Mouse (Mus musculus) CD8-positive naive resting alpha-beta T cell, adult 2 months (primary cell): ENCODE data around the gene Dlg1.
A peak's percentile ranks its signal among the peaks of the same experiment; 100 is the strongest.

Source experiments
- DNase-seq, 2 experiments: peaks; one replicate each; pipeline ENCODE4 v3.0.0; 2022; ENCODE audit warnings: low read depth in 2 of 2, low spot score in 2 of 2

The Dlg1 gene

GRCm38 (mm10) chr16:31663379-31664286, at the start of gene Dlg1:
Gene Dlg1 (plus strand): TSS chr16:31663443.
- peak; percentile 64 to 79 for DNase-seq

DNA sequence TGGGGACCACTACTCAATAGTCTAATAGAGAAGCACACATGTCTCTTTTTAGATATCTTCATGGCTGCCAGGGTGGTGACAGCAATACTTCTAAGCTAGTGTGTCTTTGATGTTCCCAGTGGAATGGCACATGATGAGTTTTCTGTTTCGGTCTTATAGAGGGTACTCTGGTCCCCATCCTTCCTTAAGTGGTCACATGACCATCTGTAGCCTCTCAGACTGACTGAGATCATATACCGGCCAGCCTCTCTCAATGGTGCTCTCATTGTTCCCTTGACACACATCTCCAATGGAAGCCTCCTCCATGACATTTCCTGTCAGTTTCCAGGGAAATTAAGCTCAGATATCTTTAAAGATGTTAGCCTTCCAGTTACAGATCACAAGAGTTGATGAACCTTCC, 46.9 kb upstream of the Dlg1 start:
- DNase-seq: no peak

DNA sequence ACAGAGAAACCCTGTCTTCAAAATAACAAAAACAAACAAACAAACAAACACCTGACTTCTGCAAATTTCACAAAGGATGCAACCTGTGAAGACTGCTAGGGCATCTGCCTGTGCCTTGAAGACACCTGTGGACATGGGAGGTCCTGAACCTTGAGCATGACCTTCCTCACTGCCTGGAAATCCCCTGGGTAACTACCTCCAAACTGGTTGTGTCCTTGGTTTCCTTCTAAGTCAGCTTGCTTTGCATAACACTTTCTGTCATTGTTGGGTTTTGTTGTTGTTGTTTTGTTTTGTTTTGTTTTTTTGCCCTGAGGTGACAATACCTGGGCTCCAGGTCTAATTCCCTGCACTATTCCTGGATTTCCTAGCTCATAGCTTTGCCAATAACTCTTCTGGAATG, 46.1 kb upstream of the Dlg1 start:
- DNase-seq: no peak

GRCm38 (mm10) chr16:31617823-31618371, 45.3 kb upstream of the Dlg1 start:
- DNase-seq: no peak

GRCm38 (mm10) chr16:31618671-31619070, 44.6 kb upstream of the Dlg1 start:
- no peak for DNase-seq

DNA sequence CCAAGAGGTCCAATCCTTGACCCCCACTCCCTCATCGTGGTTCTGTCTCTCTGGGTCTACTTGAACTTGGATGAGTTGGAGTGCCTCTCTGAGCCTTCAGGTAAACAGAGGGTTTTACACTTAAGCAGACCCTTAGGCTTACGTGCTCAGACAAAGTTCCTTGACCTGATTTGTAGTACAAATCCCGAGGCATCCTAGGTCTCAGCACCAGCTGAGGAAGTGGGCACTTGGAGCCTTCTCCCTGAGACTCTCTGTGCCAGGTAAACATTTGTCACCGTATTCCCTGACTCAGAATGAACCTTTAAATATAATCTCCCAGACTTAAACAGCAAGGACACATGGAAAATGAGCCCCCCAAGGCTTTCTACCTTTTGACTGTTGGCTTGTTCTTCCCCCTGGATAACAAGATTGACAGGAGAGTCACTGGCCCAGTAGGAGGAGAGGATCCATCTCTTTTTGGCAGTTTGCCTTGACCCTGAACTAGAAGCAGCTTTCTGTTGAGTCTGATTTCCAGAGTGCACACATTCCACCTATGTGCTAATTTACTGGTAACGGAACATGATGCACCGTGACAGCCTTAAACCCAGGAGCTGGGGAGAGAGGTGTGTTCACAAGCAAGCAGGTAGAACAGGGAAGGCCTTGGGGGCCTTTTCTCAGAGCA, 43.4 kb upstream of the Dlg1 start:
- DNase-seq: no peak

GRCm38 (mm10) chr16:31622356-31622755, 40.9 kb upstream of the Dlg1 start:
- no peak for DNase-seq

GRCm38 (mm10) chr16:31623136-31623535, 40.1 kb upstream of the Dlg1 start:
- DNase-seq: no peak

DNA sequence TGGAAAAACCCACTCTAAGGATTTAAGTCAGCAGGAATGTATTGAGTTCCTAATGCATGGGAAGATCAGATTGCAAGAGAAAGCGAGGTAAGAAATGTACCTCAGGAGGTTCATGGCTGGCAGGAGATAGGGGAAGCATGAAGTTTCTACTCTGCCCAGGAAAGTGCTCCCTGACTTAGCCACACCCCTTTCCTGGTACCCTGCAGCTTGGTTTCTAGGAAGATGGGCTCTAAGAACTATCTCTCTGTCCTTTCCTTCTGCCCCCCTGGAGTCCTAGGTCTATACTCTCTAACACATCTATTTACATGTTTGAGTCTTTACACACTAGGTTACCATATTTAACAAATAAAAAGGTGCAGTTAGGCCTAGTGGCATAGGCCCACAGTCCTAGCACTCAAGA, 38.5 kb upstream of the Dlg1 start:
- DNase-seq: no peak

GRCm38 (mm10) chr16:31626331-31626730, 36.9 kb upstream of the Dlg1 start:
- no peak for DNase-seq

- no peak for DNase-seq
Observed at GRCm38 (mm10) chr16:31630381-31630780, 32.9 kb upstream of the Dlg1 start.

- no peak for DNase-seq
Observed at GRCm38 (mm10) chr16:31631046-31631445, 32.2 kb upstream of the Dlg1 start.

GRCm38 (mm10) chr16:31634371-31634770, 28.9 kb upstream of the Dlg1 start:
- no peak for DNase-seq

GRCm38 (mm10) chr16:31638393-31638792, 24.9 kb upstream of the Dlg1 start:
- DNase-seq: no peak

GRCm38 (mm10) chr16:31639946-31640345, 23.3 kb upstream of the Dlg1 start:
- DNase-seq: no peak

DNA sequence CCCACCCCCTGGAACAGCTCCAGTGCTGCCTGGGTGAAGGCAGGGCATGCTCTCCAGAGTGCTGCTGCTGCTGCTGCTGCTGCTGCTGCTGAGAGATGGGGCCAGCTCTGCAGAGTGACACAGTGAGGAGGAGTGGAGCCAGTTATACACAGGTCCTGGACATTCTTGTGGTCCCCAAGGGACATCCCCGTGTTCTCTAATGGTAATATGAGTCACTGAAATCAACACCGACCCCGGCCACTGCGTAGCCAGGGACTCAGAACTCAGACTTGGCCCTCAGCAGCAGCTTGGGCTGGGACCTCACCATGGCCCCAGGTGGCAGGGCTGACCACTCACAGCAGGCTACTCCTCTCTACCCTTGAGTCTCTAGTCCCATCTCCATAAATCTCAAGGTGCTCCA, 21.5 kb upstream of the Dlg1 start:
- DNase-seq: no peak

DNA sequence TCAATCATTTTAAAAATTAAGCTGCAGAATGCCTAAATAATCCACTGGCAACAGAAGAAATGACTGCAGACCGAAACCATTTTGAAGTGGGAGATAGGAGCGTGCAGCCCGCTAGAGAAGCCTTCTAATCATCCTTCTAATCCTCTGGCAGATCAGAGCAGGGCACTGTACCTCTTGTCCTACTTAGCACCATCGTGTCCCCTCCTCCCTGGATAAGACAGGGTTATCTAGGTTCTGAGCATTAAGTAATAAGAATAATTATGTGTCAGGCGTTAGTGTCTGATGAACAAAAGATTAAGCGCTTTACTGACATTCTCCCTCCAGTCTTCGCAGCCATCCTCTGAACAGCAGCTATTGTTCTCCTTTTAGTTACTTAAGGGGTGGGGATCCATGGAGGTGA, 16.0 kb upstream of the Dlg1 start:
- no peak for DNase-seq

- no peak for DNase-seq
Observed at GRCm38 (mm10) chr16:31650788-31651187, 12.5 kb upstream of the Dlg1 start.

- no peak for DNase-seq
Observed at GRCm38 (mm10) chr16:31651541-31651940, 11.7 kb upstream of the Dlg1 start.

- no peak for DNase-seq
Observed at GRCm38 (mm10) chr16:31652115-31652843, 11.0 kb upstream of the Dlg1 start.

DNA sequence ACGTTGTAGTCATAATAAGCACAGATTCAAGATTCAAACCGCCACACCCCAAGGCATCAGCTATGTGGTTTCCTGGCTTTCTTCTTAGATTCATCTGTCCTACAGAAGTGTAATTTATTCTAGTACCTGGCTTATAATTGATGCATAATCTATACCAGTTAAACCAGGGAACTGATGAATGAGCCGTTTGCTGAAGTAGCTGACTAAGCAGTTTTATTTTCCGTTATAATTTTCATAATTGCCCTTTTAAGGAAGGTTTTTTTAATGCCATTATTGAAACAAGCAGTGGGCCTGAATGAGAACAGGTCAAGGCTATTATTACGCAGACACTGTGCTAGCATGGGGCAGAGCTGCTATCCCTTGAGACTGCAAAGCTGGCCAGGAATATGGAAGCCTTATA, 9.6 kb upstream of the Dlg1 start:
- DNase-seq: no peak

GRCm38 (mm10) chr16:31654021-31654420, 9.2 kb upstream of the Dlg1 start:
- no peak for DNase-seq
